Mouse (Mus musculus): ENCODE measurements around the gene Arxes2.

Gene Arxes2

DNA sequence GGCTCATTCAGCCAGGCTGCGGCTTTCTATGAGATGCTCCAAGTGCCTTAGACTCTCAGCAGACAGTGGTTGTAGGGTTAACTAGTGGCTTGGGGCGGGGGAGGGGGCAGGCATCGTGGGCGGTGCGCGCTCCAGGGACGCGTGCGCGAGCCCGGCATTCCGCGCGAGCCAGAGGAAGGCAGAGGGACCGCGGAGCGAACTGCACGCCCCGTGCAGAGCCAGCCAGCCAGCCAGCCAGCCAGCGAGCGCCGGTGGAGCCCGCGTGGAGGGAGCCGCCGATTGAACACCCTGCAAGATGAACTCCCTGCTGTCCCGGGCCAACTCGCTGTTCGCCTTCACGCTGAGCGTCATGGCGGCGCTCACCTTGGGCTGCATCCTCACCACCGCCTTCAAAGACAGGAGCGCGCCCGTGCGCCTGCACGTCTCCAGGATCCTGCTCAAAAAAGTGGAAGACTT lies at the start of gene Arxes2:
Gene Arxes2, plus strand, starts transcription at position 161 of the 456 bp plus-strand sequence.
- in situ Hi-C loops (cut with MboI, MseI), result loop anchor here (5.0 kb wide), 1 partner anchor 39 kb away; the partner anchor contains the start of gene Arxes1

DNA sequence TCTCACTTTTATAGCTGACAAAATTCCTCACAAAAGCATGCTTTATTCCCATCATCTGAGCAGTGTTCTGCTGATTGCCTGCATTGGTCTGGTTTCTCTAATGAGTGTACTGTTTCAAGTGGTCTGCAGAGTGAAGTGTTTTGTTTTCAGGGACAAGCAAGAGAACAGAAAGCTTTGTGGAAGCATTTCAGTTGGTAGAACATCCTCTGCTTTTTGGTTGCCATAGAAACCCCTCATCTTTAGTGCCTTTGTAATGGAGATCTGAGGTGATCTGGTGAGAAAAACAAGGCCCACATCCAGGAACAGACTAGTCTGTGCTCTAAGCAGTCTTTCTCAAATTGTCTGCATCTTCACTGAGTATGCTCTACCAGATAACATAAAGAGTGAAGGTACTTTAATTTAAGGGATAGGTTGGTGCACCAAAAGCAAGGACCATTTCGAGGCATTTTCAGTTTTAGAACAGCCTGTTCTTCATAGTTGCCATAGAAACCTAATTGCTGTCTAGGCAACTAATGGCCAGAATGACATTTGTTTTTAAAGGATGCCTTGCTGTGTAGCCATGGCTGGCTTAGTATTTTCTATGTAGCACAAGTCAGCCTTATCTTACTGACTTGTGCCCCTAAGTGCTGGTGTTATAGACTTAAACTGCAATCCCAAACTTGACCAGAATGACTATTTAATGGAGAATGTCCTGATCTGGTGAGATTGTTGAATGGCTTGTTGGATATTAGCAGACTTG lies 44.8 kb upstream of the Arxes2 start:
- in situ Hi-C loops (cut with MboI, MseI), result no loop called here

DNA sequence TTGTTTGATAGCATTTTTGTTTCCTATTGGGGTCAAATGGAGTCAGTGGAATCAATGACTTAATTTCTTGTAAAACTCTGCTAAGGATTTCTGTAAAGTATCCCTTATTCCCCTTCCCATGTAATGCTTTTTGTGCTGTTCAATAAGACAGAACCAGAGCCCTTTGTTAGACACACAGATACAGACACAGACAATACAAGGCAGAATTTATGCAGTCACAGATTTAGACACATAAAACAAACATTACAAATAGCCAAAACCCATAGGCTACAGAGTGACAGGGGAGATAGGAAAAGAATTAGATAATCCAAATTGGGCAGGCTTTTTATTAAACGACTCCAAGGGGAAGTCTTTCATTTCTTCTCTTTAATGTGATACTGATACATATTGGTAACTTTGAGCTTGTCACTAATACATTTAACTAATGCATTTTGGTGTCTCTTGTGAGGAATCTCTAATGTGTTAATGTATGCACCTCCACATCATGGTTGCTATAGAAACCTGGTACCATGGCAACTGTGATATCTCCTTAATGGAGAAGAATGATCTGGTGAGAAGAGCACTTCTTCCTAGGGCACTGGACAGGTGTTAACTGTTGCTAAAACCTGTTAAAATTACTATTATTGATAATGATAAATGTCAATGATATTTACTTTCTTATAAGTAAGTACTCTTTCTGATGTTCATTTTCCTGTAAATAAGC lies 36.5 kb upstream of the Arxes2 start:
- in situ Hi-C loops (cut with MboI, MseI), result no loop called here

DNA sequence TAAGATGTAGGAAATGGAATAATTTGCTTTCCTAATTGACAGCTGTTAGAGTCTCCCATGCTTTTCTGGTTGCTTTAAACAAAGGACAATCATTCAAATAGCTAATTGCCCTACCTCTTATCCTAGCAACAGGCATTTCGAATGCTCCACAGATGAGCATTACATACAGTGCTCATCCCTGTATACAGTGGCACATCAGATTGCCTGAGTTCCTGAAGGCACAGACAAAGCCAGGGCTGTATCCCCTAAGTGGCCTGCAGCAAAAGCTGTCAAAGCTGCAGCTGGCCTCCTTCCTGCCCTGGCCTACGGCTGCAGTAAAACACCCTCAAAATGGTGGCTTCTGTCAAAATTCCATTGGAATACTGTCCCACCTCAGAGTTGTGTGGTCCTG lies 35.9 kb upstream of the Arxes2 start:
- in situ Hi-C loops (cut with MboI, MseI), result no loop called here

DNA sequence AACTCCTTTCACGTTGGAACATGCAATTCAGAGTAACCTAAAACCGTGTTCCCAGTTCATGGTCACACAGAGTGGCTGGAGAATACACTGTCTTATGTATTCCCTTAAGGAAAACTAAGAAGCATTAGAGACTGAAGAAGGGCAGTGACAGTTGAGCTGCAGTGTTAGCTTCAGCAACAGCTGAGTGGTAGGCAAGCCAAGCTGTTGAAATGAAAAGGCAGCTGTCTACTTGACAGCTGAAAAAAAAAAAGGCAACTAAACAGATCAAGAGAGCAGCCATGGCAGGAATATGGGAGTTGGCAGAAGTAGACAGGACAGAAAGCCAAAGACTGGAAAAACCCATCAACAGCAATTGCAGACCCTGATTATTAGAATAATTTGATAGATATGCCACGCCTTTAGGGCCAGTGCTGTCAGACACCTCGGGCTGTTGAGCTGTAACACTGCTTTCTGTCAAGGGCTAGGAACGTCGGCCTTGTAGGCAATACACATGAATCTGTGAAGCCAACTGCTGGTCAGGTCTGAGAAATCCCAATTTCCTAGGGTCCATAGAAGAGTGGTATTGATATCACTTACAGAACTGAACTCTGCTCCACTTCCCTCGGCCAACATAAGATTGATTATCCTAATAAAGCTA lies 34.9 kb upstream of the Arxes2 start:
- in situ Hi-C loops (cut with MboI, MseI), result no loop called here

DNA sequence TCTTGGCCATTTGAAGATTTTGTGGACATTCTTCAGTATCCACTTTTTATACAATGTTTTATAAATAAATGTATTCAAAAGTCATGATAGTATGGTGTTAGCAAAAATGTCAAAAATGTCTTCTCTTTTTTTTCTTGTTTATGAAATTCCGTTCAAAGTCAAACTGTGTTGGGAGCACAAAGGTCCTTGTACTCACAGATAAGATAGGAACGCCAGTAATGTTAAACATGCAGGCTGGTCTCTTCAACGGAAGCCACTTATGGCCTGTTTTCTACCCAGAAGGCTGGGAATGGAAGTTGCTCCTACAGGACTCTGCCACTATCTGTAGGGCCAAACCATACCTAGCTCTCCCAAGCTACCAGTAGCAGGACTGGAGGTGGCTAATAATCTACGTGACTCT lies 34.1 kb upstream of the Arxes2 start:
- in situ Hi-C loops (cut with MboI, MseI), result no loop called here

DNA sequence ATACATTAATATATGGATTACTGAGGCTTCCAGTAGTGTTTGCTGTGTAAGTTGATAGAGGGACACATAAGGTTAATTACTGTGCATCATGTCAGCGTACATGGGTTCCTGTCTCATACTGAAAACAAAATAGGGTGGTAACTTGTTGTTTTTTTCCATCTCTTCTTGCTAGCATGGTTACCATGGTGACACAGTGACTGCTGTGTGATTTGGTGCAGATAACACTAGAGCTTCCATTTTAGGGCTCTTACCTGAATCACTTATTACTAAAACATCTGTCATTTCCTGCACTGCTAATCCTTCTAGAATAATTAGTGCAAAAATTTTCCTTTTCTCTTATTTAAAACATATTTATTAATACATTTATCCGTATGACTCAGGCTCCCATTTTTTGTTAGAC lies 31.3 kb upstream of the Arxes2 start:
- in situ Hi-C loops (cut with MboI, MseI), result no loop called here

DNA sequence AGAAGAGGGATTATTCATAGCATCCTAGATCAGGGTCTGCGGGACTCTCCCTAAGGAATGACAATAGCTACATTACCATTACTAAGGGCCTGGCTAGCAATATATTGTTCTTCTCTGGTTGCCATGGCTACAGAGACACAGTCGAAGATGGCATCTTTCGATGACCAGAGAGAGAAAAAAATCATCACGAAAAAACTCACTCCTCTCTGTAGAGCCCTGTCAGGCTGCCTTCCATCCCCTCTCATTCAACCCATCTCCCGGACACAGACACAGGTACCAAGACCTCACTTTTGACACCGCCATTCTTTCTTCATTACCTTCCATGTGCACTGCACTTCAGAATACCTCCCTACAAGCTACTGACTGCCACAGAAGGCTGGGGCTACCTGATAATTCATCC lies 30.5 kb upstream of the Arxes2 start:
- in situ Hi-C loops (cut with MboI, MseI), result no loop called here

DNA sequence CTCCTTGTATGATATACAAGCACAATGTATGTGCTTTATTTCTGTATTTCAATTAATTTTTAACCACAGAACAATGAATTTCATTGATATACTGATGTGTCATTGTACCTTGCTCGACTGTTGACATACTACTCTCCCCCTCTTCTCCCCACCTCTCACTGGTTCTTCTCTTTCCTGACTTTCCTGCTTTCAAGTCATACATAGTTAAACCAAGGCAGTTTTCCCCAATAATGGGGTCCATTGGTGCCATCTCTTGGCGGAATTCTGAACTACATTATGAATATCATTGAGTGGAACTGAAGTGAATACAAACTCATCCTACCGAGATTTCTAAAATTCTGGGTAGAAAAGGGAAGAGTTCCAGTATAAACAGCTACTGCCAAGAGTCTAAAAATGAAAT lies 30.0 kb upstream of the Arxes2 start:
- in situ Hi-C loops (cut with MboI, MseI), result no loop called here

DNA sequence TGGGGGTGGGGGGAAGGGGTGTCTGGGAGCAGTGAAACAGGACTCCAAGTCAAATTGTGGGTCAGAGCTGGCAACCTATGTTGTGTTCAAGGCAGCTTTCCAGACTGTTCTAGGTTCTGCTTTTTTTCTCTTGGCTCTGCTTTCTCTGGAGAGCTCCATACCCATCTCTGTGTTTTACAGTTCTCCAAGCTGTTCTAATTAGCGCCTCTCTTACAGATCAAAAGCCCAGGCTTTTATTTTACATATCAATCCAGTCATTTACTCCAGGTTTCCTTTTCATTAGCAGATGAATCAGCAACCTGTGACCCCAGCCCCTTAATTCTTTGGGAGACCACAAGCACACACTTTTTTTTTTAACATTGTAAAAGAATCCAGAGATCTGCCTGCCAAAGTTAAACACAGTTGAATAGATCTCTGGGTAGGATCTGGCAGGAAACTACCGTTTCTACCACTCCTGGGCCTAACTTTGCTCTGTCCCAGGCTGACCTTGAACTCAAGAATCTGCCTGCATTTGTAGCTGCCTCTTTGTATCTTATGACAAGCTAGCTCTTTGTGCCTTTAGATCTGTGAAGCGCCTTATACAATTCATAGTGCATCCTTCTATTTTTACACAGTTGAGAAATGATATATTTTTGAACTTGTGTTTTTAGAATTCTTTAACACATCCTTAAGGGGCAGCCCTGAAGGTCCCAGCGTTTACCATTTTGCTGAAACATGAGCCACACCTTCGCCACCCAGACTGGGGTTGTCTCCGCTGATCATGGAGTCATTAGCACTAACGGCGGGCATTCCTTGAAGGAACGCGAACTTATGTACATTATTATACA lies 19.8 kb upstream of the Arxes2 start:
- in situ Hi-C loops (cut with MboI, MseI), result no loop called here

DNA sequence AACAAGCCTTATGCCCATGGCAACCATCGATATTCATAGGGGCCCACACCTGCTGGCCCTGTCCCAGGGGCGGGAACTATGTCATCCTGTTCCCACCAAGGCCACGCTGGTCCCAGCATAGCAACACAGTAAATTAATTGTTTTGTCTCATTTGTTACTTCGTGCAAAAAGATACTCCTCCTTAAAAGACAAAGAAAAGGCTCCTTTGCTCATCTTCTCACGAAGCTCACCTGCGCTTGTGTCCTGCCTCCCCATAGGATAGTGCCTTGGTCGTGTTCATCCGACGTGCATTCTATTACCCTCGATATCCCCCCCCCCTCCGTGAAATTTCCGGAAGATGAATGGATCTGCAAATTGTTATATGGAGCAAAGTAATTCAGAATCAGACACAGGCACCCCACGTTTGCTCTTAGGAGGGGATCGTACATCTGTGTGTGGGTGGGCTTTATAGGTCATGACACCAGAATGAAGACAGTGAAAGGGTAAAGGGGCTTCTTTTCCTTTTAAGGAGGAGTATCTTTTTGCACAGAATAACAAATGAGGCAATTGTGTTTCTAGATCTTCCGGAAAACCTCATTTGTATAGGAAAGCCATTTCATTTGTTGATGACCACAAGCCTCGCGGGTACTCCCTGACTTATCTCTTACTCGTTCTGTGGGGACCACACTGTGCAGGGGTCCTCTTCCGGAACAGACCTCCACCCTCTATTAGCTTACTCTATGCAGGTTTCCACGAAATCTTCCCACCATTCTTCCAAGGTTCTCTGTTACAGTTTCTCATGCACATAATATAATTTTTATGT lies 19.0 kb upstream of the Arxes2 start:
- in situ Hi-C loops (cut with MboI, MseI), result no loop called here

DNA sequence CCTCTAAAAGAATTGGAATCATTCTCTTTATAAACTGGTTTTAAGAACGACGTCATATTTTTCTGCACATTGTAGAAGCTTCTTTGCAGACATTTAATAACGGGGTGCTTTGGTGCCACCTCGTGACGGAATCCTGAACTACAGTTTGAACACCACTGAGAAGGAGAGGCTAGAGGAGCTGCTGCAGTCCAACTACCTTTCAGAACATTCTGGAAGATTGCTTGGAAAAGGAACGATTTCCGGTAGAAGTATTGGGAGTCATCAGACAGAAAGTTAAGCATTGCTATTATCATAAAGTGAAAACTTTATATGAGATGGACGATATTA lies 18.4 kb upstream of the Arxes2 start:
- in situ Hi-C loops (cut with MboI, MseI), result no loop called here

DNA sequence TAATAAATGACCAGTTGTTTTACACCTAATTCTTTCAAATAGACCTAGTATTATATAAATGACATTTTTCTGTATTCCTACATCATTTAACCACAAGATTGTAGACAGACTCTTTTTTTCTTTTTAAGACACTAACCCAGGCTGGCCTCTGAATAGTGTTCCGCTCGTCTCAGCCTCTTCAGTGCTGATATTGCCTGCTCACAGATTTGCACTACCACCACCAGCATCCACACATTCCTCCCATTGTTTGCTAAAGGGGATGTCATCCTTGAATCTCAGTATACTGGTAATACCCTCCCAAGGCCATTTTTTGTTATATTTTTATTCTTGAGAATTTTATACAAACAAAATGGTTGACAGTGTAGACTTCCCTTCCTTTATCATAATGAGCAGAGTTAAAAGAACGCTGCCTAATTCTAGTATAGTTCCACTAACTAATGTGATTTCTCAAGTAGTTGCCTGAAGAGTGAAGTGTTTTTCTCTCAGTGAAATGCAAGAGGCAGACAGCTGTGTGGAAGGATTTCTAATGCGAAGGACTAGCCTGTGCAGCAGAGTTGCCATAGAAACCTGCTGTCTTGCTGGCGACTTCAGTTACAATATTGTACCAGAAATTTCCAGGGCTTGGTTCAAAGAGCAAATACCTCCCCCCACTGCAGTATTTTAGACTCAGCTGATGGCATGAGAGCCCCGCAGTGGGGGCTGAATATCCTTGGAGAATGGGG lies 8.9 kb upstream of the Arxes2 start:
- in situ Hi-C loops (cut with MboI, MseI), result loop anchor here (10.0 kb wide), 1 partner anchor 180 kb away; no protein-coding TSS in a partner anchor

DNA sequence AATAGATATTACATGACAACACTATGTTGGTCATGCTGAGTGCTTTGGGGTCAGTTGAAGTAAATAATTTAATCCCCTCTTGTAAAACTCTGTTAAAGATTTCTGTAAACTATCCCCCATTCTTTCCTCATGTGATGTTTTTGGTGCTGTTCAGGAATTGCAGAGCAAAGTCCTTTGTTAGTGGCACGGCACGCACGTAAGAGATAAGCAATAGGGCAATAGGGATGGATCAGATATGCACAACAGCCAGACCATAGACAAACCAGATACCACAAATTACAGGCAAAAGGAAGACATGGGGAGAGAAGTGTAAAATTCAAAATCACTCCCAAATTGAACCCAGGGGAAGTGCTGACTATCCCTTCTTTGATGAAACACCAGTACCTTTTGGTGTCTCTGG lies 7.4 kb upstream of the Arxes2 start:
- in situ Hi-C loops (cut with MboI, MseI), result loop anchor here (10.0 kb wide), 1 partner anchor 181 kb away; no protein-coding TSS in a partner anchor

DNA sequence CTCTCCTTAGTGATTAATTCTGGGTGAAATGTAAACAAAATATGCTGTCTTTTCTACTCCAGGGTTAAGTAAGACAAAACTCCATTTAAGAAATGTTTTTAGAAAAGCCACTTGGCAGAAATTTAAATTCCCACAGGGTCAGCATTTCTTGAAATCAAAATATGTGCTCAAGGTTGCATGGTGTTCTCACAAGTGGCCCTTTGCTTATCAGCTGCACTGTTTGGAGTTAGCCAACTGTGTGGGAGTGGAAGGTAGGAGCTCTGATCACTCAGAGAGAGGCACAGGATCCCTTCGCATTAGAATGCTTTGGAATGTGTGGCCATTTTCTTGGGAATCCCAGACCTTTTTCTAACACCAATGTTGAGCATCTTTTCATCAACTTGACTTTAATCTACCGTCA lies 3.0 kb upstream of the Arxes2 start:
- in situ Hi-C loops (cut with MboI, MseI), result loop anchor here (5.0 kb wide), 1 partner anchor 42 kb away; the partner anchor contains the start of gene Arxes1

DNA sequence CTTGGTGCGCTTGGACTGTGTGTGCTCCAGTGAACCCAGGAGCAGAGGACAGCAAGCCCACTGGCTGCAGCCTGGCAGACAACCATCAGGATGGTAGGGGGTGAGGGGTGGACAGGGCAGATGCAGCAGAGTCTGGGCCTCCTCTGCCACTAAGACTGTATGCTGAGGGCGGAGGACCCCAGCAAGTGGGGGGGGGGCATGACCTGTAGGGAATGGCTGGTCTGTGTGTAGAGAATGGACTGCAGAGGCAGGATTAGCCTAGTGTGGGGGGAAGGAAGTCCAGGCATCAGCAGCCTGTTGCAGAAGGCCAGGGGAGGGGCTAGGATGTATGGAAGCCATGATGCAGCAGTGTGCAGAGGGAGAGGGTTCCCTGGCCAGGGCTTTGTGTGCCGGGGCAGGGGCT lies 431 bp upstream of the Arxes2 start:
- in situ Hi-C loops (cut with MboI, MseI), result loop anchor here (5.0 kb wide), 1 partner anchor 39 kb away; the partner anchor contains the start of gene Arxes1

DNA sequence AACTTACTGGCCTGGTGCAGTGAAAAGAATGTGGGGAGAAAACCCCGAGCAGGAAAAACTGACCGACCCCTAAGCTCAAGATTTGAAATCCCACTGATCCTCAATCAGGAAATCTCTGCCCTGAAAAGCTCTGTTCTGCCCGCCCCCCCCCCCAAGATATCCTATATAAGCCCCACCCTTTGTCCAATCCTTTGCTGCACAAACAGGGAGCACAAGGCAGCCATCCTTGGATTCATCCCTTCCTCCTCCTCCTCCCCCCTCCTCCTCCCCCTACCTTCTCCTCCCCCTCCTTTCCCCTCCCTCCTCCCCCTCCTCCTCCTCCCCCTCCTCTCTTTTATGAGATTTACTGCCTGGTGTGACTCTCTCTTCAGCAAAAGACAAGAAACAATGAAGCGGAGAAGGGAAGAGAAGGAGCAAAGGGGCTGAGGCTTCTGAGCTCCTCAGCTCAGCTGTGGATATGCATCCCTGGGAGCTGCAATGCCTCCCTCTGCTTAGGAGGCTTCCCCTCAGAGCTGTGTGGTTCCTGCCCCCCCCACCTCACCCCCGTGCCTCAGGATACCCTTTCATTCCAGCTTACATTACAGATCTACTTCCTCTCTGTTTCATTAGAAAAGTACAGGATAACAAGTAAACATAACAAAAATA lies 13.7 kb downstream of the Arxes2 start:
- in situ Hi-C loops (cut with MboI, MseI), result no loop called here

DNA sequence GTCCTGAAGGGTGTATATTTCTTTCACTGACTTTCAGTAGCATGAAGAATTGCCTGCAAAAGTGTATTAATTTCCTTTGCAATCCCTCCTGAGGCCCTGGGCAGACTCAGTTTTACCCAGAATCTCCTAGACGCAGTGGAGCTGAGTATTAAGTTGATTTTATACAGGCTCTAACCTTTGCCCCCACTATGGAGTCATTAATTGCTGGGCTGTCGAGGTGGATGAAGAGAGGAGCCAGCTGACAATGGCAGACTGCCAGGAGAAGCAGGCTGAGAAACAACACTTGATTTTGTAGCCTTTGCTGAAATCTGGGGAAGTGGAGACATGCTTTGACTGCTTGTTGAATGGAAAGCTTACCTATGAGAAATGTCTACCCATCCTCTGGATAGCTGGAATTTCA lies 20.8 kb downstream of the Arxes2 start:
- in situ Hi-C loops (cut with MboI, MseI), result no loop called here

DNA sequence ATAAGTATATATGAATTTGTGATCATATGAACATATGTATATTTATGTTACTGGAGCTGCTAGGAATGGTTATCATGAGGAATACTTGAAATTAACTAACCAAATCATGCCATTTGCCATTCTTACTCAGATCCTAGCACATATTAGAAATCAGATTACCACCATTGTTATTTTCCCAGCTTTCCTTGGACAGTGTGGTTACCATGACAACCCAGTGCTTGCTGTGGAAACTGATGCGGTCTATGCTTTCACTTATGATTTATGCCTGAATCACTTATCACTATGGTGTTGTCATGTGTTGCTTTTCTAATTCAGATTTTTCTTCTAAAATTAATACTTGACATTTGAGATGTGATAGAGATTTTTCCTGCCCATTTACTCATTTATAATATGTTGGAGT lies 36.7 kb downstream of the Arxes2 start:
- in situ Hi-C loops (cut with MboI, MseI), result loop anchor here (5.0 kb wide), 1 partner anchor 38 kb away; the partner anchor contains the start of gene Arxes2
